Mouse (Mus musculus): ENCODE results near the gene Dennd1c.

The Dennd1c gene

DNA sequence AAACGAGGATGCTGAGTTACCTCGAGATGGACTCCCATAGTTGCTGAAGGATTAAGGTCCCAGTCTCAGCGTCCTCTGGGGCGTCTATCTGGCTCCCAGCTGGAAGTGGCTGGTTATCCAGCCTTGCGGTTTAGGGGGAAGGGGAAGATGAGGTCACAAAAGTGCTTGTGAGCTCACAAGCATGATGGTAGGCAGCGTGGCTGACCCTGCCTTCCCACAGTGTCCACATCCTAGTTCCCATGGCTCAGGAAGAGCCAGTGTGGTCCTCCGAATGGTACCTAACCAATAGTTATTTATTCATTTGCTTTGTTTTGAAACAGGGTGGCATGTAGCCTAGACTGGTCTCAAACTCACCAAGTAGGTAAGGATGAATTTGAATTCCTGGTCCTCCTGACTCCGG, 36.8 kb downstream of the Dennd1c start, which contains the start of gene Slc25a41:
TSS of gene Slc25a41 (minus strand) at position 101 of the 400 bp plus-strand sequence.
- DNase-seq: no peak

DNA sequence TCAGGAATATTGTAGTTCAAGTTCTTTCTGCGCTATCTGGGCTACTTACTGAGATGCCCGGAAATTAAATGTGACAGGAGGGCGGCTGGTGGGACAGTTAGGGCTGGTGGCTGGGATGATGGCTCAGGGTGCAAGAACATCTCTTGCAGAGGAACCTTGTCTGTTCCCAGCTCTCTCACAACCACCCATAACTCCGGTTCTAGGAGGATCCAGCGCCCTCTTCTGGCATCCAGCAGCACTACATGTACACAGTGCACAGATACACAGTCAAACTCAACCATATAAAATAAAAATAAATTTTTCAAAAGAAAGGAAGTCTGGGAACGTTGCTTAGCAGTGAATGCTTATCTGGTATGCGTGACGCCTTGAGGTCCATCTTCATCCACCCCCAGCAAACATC, 39.3 kb downstream of the Dennd1c start:
- DNase-seq: no peak

DNA sequence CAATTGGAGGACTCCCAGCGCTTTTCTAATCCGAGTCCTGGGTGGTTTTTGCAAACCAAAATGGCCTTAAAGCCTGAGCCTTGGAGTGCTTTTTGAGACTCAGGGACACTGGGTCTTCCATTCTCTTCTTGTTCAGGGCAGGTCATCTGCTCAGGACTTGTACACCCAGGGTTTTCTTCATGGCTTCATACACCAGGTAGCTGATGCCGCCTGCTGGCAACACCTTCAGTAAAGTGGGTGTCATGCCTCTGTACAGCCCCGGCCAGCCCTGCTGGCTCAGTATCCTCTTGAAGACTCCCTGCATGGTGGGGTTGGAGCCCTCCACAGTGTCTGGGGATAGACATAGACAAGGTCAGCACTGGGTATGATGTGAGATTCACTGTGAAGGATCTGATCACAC, 45.5 kb downstream of the Dennd1c start:
- DNase-seq: peak; percentile 66

DNA sequence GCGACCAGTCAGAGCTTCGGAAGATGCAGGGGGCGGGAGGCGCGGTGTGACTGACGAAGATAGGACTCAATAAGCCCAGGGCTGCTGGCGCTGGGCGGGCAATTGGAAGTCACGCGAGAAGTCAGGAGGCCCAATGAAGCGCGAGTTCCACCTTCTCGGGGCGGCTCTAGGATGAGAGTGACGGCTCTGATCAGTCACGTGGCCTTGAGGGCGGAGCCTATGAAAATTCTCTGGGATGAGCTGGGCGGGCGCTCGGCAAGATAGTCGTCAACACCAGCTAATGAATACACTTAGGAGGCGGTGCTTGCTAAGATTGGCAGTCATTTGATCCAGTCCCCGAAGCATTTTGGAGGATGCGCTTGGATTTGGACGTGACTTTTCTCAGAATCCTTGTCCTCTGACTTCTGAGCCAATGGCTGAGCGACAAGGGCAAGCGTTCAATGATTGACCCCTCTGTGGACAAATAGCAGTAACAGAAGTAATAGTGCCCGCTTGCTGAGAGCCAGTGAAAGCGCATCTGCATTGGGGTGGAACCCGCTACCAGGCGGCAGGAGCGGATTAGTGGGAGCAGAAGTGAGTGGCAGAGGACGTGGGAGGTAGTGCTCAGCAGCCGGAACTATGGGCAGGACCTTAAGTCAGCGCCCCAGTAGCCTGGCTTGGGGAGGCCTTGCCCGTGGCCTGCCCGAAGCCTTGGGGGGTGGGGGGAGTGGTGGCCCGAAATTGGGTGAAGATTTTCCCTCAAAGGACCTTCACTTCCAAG, 46.5 kb downstream of the Dennd1c start:
- peak; percentile 100 for DNase-seq

DNA sequence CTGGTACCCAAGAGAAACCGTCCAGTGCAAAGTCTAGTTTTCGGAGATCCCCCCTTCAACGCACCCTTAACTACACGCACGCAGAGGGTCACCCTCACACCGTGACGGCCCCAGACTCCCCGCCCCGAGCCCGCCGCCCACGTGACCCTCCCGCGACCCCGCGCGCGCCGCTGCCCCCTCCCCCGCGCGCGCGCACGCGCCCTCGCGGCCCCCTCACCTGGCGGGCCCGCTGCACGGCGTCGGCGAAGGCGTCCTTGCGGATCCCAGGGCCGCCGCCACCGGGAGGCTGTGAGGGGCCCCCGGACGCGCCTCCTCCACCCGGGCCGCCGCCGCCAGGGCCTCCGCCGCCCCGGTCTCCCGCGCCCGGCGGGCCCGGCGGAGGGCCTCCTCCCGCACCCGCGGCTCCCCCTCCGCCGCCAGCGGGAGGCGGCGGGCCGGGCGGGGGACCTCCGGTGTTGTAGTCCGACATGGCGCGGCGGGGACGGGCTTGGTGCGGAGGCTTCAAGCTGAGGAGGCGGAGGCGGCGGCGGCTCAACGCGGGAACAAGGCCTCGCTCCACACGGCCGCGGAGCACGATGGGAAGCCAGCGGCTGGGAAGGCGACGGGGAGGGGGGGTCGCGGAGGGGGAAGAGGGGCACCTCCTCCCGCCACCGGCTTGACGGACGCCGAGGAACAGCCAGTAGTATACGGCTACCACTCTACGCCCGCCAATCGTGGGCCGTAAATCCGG, 47.2 kb downstream of the Dennd1c start, which contains the start of gene Khsrp:
TSS of gene Khsrp (minus strand) at position 592 of the 730 bp plus-strand sequence.
- DNase-seq: peak; percentile 70

DNA sequence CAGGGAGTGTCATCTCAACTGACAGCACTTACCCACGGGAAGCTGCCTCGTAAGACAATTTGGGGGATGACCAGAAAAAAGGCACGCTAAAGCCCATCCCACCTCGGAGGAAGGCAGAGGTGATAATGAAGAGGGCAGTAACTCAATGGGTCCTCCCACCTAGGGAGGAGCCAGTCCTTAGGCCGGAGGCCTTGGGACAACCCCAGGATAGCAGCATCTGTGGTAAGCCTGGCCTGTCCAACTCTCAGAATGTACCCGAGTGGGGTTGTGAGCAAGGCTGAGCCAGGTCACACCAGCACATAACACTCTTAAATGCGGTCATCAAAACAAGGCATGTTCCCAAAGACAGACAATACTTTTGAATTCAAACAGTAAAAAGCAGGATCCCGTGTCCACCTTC, 48.6 kb downstream of the Dennd1c start:
- DNase-seq: no peak

DNA sequence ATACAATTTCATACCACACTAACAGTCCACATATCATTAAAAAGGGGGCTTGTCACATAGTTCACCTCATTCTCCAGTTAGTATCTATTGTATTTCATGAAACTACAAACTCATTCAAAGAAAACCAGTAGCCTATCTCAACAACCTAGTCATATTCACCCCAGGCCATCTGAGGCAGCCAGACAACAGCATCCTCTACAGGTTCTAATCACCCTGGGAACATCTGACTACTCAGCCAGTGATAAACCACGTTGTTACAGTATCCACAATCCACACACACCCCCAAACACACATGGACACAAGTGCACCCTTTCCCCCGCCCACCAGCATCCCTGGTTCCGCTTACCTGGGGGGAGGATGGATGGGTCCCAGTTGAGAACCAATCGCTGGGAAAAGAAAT, 50.8 kb downstream of the Dennd1c start:
- DNase-seq: no peak

DNA sequence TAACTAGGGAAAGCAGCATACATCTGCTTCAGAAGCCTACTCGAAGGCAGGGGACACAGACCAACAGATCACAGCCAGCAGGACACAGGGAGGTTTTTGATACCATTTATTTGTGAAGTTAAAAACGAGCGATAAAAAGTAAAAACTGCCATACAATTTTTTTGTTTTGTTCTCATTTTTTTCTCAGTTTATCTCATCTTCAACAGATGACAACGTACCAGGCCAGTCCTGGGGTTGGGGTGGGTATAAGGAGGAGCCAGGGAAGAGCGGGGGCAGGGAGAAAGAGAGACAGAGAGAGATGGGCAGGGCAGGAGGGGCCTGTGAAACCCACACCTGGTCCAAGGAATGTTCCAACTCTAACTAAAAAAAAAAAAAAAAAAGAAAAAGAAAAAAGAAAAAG, 57.4 kb downstream of the Dennd1c start:
- no peak for DNase-seq

DNA sequence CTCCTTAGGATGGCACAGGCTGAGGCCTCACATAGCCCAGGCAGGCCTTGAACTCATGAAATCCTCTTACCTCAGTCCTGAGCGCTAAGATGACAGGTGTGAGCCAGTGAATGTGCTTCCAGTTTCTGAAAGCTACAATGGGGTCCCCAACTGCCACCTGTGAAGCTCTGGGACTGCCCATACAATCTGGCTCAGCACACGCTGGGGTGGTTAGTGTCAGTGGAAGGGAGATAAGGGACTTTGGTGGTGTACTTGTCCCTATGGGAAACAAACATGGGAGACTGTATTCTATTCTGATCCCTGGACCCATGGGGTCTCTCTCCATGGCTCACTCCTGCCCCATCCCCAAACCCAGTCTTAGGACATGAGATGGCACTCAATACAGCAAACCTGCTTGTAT, 58.6 kb downstream of the Dennd1c start:
- no peak for DNase-seq

Data from cerebellum, adult 9-10 months (tissue).